In the genomic region with DNA sequence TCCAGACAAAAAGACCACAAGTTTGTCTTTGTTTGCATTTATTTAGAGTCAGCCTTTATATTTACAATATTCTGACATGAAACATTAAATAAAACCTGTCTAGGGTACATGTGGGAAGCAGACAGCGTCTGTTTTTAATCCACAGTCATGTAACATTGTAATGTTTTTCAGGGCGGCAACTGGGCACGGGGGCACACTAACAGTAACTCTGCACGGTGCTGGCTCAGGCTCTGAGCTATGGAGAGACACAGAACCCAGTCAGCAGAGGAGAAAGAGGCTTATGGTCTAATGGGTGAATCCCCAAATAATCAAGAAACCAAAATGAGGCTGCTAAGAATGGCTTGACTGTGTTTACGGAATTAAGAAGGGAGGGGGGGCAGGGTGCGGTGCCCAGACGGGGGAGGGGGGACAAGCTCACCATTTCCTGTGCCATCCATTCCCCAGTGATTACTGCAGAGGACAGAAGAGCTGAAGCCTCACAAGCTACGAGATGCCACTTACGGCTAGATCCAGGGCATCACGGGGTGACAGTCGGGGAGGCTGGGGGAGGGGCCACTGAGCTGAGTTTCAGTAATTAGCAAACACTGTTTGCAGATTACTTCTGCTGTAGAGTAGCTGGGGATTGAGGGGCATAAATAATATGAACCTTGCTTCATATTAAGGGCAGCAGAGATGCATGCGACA, we compare ENCODE assay signal across 13 mouse cellular contexts.
DNase-seq lines count a peak whose midpoint lies in the region; ATAC-seq lines count a peak whose summit lies in the region.
"Had no signal": no experiment of that assay in that cellular context is flagged by ENCODE, and none has a peak within 500 bp of the region (broad histone marks: within the 10 kb centered on the region; RNA-seq: fewer than 3 reads in every experiment).

No protein-coding gene starts in this region.

- WGBS in hindbrain, embryonic 12.5 days: 72% methylated on average over 12 of the region's 12 CpGs
- 82% methylated on average over 12 of the region's 12 CpGs for WGBS in hindbrain, embryonic 10.5 days
- 56% methylated on average over 12 of the region's 12 CpGs for WGBS in neural tube, embryonic 13.5 days
- WGBS in hindbrain, embryonic 16.5 days: 62% methylated on average over 12 of the region's 12 CpGs

- no peak overlapping the region for H3K4me3 ChIP-seq in hindbrain, embryonic 12.5 days
- H3K4me3 ChIP-seq in hindbrain, embryonic 10.5 days: no peak overlapping the region
- H3K4me3 ChIP-seq in neural tube, embryonic 13.5 days: no peak overlapping the region
- no peak overlapping the region for H3K4me3 ChIP-seq in hindbrain, embryonic 16.5 days (ENCODE audit: low read length)
- H3K4me3 ChIP-seq: heart, embryonic 10.5 days; midbrain, embryonic 12.5 days had no signal

- no peaks in the 10 kb centered on the region for H3K9me3 ChIP-seq in hindbrain, embryonic 12.5 days (replicated peaks)
- no peaks in the 10 kb centered on the region for H3K9me3 ChIP-seq in hindbrain, embryonic 10.5 days
- H3K9me3 ChIP-seq in neural tube, embryonic 13.5 days: no peaks in the 10 kb centered on the region
- H3K9me3 ChIP-seq in hindbrain, embryonic 16.5 days (ENCODE audit: control insufficient read depth, low read length): no peaks in the 10 kb centered on the region
- H3K9me3 ChIP-seq: heart, embryonic 10.5 days; midbrain, embryonic 12.5 days had no signal

- no peak for DNase-seq in hindbrain, embryonic 10.5 days (ENCODE audit: low spot score)
- DNase-seq in neural tube, embryonic 10.5 days (ENCODE audit: extremely low spot score, low spot score): no peak
- peak; percentile 66 to 67 for DNase-seq in spleen, postnatal 36 days (ENCODE audit: low spot score in 2 of 2)
- no peak for DNase-seq in T-cell, adult 2 months (ENCODE audit: low spot score)
- DNase-seq in cerebellum, adult 11-12 months: no peak
- DNase-seq: cerebellum, adult 9-11 months; kidney, adult 11 months; left cerebral cortex, postnatal 4 days had no signal

- H3K9ac ChIP-seq in hindbrain, embryonic 12.5 days: 0 out of 2 replicates have a peak overlapping the region, but pooled peaks have one; percentile 13
- H3K9ac ChIP-seq in neural tube, embryonic 13.5 days: no peak overlapping the region
- no peak overlapping the region for H3K9ac ChIP-seq in hindbrain, embryonic 16.5 days (ENCODE audit: low read depth, low read length)
- H3K9ac ChIP-seq: midbrain, embryonic 12.5 days had no signal

- H3K4me2 ChIP-seq in hindbrain, embryonic 12.5 days (replicated peaks): no peak overlapping the region
- H3K4me2 ChIP-seq in neural tube, embryonic 13.5 days: no peak overlapping the region
- H3K4me2 ChIP-seq in hindbrain, embryonic 16.5 days (ENCODE audit: low read length): no peak overlapping the region
- H3K4me2 ChIP-seq: midbrain, embryonic 12.5 days had no signal

- H3K36me3 ChIP-seq in hindbrain, embryonic 12.5 days: peaks cover 74% of the 10 kb centered on the region
- peaks cover 85% of the 10 kb centered on the region for H3K36me3 ChIP-seq in hindbrain, embryonic 10.5 days
- peaks cover 70% of the 10 kb centered on the region for H3K36me3 ChIP-seq in neural tube, embryonic 13.5 days
- H3K36me3 ChIP-seq in hindbrain, embryonic 16.5 days (ENCODE audit: control insufficient read depth, insufficient read depth, low read length): peaks cover 17% of the 10 kb centered on the region; the same call in 1 of the 2 replicates

- peaks cover 10% of the 10 kb centered on the region for H3K4me1 ChIP-seq in hindbrain, embryonic 12.5 days
- H3K4me1 ChIP-seq in hindbrain, embryonic 10.5 days (replicated peaks): no peaks in the 10 kb centered on the region
- peaks cover 46% of the 10 kb centered on the region for H3K4me1 ChIP-seq in neural tube, embryonic 13.5 days (replicated peaks)
- no peaks in the 10 kb centered on the region for H3K4me1 ChIP-seq in hindbrain, embryonic 16.5 days (ENCODE audit: control insufficient read depth, insufficient read depth, low read depth, low read length)

- ATAC-seq in hindbrain, embryonic 12.5 days (ENCODE audit: low FRiP score): no peak
- peak; percentile 25; the same call in 1 of the 2 replicates for ATAC-seq in neural tube, embryonic 13.5 days (ENCODE audit: low read depth)
- ATAC-seq in hindbrain, embryonic 16.5 days: peak; percentile 46

- no peaks in the 10 kb centered on the region for H3K27me3 ChIP-seq in hindbrain, embryonic 12.5 days
- H3K27me3 ChIP-seq in hindbrain, embryonic 10.5 days (ENCODE audit: insufficient read depth, poor library complexity, severe bottlenecking): no peaks in the 10 kb centered on the region
- no peaks in the 10 kb centered on the region for H3K27me3 ChIP-seq in neural tube, embryonic 13.5 days
- H3K27me3 ChIP-seq in hindbrain, embryonic 16.5 days (replicated peaks; ENCODE audit: control insufficient read depth, insufficient read depth, low read length): no peaks in the 10 kb centered on the region
- H3K27me3 ChIP-seq: midbrain, embryonic 12.5 days had no signal

- H3K27ac ChIP-seq in hindbrain, embryonic 12.5 days: no peak overlapping the region
- no peak overlapping the region for H3K27ac ChIP-seq in hindbrain, embryonic 10.5 days
- peak overlapping the region; percentile 64 for H3K27ac ChIP-seq in neural tube, embryonic 13.5 days (replicated peaks)
- no peak overlapping the region for H3K27ac ChIP-seq in hindbrain, embryonic 16.5 days (ENCODE audit: low read depth, low read length)
- H3K27ac ChIP-seq: midbrain, embryonic 12.5 days had no signal

Comparison
In these comparisons a context has a peak if more than half of its experiments do, and no peak if none do; other contexts are left out.
1. DNase-seq: peak in spleen, postnatal 36 days (2 of 2); none in hindbrain, embryonic 10.5 days (single experiment), neural tube, embryonic 10.5 days (single experiment), T-cell, adult 2 months (single experiment) and cerebellum, adult 11-12 months (single experiment).